Mouse (Mus musculus) bone marrow macrophage, adult 2 months (primary cell): ENCODE results near the gene Adgrl2.

Experiments used
- CTCF ChIP-seq: IDR thresholded peaks from 2 replicates; pipeline ENCODE4 v1.5.1; 2012; ENCODE audit warnings: low read depth, mild to moderate bottlenecking, low read length, moderate library complexity
- POLR2A ChIP-seq: IDR thresholded peaks from 2 replicates; pipeline ENCODE4 v1.6.1; 2012; ENCODE audit warnings: mild to moderate bottlenecking, low read depth, low read length, borderline replicate concordance

DNA sequence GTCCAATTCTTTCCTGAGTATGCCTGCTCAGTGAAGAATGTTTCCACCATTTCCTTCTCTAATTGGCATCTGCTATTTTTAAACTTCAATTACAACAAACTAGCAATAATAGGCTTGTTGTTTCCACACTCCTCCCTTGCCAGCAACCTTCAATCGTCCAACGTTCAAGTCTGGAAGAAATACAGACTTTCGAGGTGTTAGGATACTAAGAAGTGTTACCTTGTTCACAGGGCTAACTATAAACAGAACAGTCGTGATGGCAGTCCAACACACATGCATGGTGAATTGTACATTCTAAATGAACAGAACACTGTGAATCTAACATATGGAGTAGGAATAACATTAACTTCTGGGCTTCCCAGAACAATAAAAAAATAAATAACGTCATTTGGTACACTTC is 117.8 kb downstream of the Adgrl2 start:
- TF ChIP-seq CTCF: no peak
- no peak for TF ChIP-seq POLR2A
